Mouse (Mus musculus): ENCODE measurements around the gene Creb3l4. TPM values are rescaled to one million over a fixed set of nuclear protein-coding genes. Genes with fewer than 3 reads are reported as not detected.
"Not testable (repeated sequence)": the region's sequence is repeated elsewhere in the genome, so short reads cannot be mapped to it uniquely, and the experiment has no call there.

Gene Creb3l4
- polyA plus RNA-seq, 1 experiment: 2.0 TPM

DNA sequence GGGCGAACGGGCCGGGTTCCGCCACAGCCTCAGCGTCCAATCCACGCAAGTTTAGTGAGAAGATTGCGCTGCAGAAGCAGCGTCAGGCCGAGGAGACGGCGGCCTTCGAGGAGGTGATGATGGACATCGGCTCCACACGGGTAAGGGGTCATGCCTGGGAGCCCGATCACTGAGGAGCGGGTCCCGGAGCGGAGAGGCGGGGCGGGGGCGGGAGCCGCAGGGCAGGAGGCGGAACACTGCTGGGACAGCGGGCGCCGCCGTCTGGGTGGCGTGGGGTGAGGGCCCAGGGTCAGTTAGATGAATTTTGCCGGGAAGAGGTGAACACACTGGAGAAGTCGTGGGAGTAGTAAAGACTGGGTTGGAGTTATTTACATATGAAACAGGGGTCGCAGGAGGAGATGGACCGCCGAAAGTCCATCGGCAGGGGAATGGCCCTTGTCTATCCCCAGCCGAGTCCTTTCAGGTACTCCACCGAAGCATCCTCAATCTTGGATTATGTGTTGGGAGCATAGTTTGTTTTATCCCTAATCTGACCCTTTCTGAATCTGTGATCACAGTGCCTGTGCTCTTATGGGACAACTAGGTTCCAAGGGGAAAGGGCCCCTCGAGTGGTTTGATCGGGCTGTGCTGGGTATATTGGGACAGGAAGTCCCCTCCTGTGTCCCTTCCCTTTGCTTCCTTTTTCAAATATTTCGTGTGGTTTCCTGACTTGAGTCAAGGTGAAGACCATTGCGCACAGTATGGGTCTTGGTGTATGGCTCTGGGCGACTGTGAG, 11.3 kb upstream of the Creb3l4 start:
- no peak for DNase-seq
- WGBS: 1% methylated on average over 40 of the region's 41 CpGs
- Histone ChIP-seq H3K4me1 (ENCODE audit: control insufficient read depth, insufficient read depth, low read length) (peaks cover 4% of the 10 kb centered on the region), H3K4me3 (replicated peaks; ENCODE audit: extremely low read depth, low read depth, low read length) (peak overlapping the region; percentile 91)
- TF ChIP-seq POLR2A (IDR thresholded peaks at IDR 0.05; ENCODE audit: borderline replicate concordance, extremely low read depth, low read depth, low read length) (no peak), CTCF (IDR thresholded peaks at IDR 0.05; ENCODE audit: insufficient read depth, low read length) (no peak)

- Histone ChIP-seq H3K4me1 (ENCODE audit: control insufficient read depth, insufficient read depth, low read length) (peaks cover 6% of the 10 kb centered on the region), H3K4me3 (replicated peaks; ENCODE audit: extremely low read depth, low read depth, low read length) (peak within 1 kb of the TSS; percentile 91)
- DNase-seq: peak; percentile 87
- WGBS: under 1% methylated on average over 40 of the region's 40 CpGs
- TF ChIP-seq POLR2A (IDR thresholded peaks at IDR 0.05; ENCODE audit: borderline replicate concordance, extremely low read depth, low read depth, low read length) (peak; percentile 29; the same call in 1 of the 2 replicates), CTCF (IDR thresholded peaks at IDR 0.05; ENCODE audit: insufficient read depth, low read length) (no peak)
Observed at GRCm38 (mm10) chr3:90253653-90254418, 10.5 kb upstream of the Creb3l4 start, which contains the start of gene Crtc2. Gene Crtc2, plus strand, starts transcription at chr3:90254163.

GRCm38 (mm10) chr3:90253174-90253573, 9.9 kb upstream of the Creb3l4 start:
- H3K4me3 ChIP-seq (replicated peaks; ENCODE audit: extremely low read depth, low read depth, low read length); DNase-seq; H3K4me1 ChIP-seq (ENCODE audit: control insufficient read depth, insufficient read depth, low read length): not testable (repeated sequence)
- 56% methylated on average over 1 of the region's 1 CpGs for WGBS

GRCm38 (mm10) chr3:90252659-90253058, 9.3 kb upstream of the Creb3l4 start:
- DNase-seq; H3K4me1 ChIP-seq (ENCODE audit: control insufficient read depth, insufficient read depth, low read length); H3K4me3 ChIP-seq (replicated peaks; ENCODE audit: extremely low read depth, low read depth, low read length): not testable (repeated sequence)
- WGBS: 80% methylated on average over 2 of the region's 2 CpGs

DNA sequence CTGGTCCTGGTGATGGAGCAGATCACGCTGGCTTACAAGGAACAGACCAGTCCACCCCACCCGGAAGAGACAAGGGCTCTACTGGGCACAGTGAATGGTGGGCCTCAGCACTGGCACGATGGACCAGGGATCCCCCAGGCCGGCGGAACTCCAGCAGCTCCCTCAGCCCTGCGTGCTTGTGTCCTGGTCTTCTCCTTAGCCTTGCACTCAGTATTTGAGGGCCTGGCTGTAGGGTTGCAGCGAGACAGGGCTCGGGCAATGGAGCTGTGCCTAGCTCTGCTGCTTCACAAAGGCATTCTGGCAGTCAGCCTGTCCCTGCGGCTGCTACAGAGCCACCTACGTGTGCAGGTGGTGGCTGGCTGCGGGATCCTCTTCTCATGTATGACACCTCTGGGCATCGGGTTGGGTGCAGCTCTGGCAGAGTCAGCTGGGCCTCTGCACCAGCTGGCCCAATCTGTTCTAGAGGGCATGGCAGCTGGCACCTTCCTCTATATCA, 8.5 kb upstream of the Creb3l4 start:
- 96% methylated on average over 11 of the region's 12 CpGs for WGBS
- DNase-seq; H3K4me3 ChIP-seq (replicated peaks; ENCODE audit: extremely low read depth, low read depth, low read length); H3K4me1 ChIP-seq (ENCODE audit: control insufficient read depth, insufficient read depth, low read length): not testable (repeated sequence)

- DNase-seq: no peak
- Histone ChIP-seq H3K4me3 (replicated peaks; ENCODE audit: extremely low read depth, low read depth, low read length) (no peak overlapping the region), H3K4me1 (ENCODE audit: control insufficient read depth, insufficient read depth, low read length) (peaks cover 8% of the 10 kb centered on the region)
- WGBS: 72% methylated on average over 6 of the region's 6 CpGs
- no peak for TF ChIP-seq CTCF (IDR thresholded peaks at IDR 0.05; ENCODE audit: insufficient read depth, low read length)
- TF ChIP-seq POLR2A (IDR thresholded peaks at IDR 0.05; ENCODE audit: borderline replicate concordance, extremely low read depth, low read depth, low read length): no peak
Observed at GRCm38 (mm10) chr3:90250791-90251190, 7.5 kb upstream of the Creb3l4 start.

DNA sequence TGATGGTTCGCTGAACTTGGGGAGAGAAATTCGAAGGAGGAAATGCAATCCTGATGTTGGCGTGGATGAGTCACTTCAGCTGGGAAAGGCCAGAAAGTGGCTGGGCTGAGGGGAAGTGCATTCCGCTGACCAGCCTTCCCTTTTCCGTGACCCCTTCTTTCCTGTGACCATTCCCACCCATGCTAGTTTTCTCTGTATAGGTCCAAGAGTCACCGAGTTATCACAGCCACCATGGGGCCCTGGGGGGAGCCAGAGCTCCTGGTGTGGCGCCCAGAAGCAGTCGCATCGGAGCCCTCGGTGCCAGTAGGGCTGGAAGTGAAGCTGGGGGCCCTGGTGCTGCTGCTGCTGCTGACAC, 5.4 kb upstream of the Creb3l4 start:
- no peak for DNase-seq
- 1% methylated on average over 10 of the region's 10 CpGs for WGBS
- Histone ChIP-seq H3K4me3 (replicated peaks; ENCODE audit: extremely low read depth, low read depth, low read length) (peak overlapping the region; percentile 92), H3K4me1 (ENCODE audit: control insufficient read depth, insufficient read depth, low read length) (peaks cover 4% of the 10 kb centered on the region; the same call in 1 of the 2 replicates)
- TF ChIP-seq CTCF (IDR thresholded peaks at IDR 0.05; ENCODE audit: insufficient read depth, low read length) (no peak), POLR2A (IDR thresholded peaks at IDR 0.05; ENCODE audit: borderline replicate concordance, extremely low read depth, low read depth, low read length) (no peak)

DNA sequence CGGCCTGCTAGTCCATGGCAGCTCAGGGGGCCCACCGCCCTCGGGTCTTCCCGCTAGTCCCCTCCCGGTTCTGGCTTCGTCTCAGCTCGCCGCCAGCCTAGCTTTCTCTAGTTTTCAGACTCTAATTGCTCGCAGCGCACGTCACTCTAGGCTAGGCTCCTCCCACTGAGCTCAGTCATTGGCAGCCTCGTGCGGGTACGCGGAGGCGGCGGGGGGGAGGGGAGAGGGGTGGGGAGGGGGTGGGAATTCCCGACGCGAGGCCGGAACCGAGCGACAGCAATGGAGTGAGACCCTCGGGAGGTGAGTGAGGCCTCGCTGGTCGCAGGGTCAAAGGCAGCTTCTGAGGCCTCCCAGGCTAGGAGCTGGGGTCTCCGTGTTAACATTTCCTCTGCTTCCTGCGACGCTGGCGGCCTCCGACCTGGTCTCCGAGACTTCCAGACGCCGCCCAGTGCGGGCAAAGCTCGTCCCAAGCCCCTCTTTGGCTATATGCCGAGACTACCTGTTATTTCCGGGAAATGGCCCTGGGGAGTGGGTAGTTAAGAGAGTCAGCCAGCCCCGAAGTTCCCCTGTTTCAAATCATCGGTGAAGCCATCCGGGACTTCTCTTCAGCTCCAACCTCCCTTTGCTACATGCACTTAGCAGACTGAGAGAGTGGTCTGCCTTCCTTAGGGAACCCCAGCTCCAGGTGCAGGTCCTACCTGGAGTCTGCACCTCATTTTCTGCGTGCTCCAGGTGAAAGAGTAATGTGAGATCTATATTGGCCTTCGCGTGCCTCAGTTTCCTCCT, 4.8 kb upstream of the Creb3l4 start, which contains the start of gene Slc39a1:
Slc39a1 (plus strand) TSS at position 213 of the 786 bp plus-strand sequence.
- DNase-seq: peak; percentile 91
- WGBS: under 1% methylated on average over 44 of the region's 44 CpGs
- TF ChIP-seq POLR2A (IDR thresholded peaks at IDR 0.05; ENCODE audit: borderline replicate concordance, extremely low read depth, low read depth, low read length): peak; percentile 53; the same call in 1 of the 2 replicates
- no peak for TF ChIP-seq CTCF (IDR thresholded peaks at IDR 0.05; ENCODE audit: insufficient read depth, low read length)
- Histone ChIP-seq H3K4me3 (replicated peaks; ENCODE audit: extremely low read depth, low read depth, low read length) (peak within 1 kb of the TSS; percentile 92), H3K4me1 (ENCODE audit: control insufficient read depth, insufficient read depth, low read length) (peaks cover 4% of the 10 kb centered on the region)

GRCm38 (mm10) chr3:90247630-90247959, 4.3 kb upstream of the Creb3l4 start:
- no peak for TF ChIP-seq CTCF (IDR thresholded peaks at IDR 0.05; ENCODE audit: insufficient read depth, low read length)
- no peak for TF ChIP-seq POLR2A (IDR thresholded peaks at IDR 0.05; ENCODE audit: borderline replicate concordance, extremely low read depth, low read depth, low read length)
- DNase-seq: no peak
- WGBS: 3% methylated on average over 3 of the region's 3 CpGs
- H3K4me3 ChIP-seq (replicated peaks; ENCODE audit: extremely low read depth, low read depth, low read length): peak overlapping the region; percentile 72
- peaks cover 6% of the 10 kb centered on the region for H3K4me1 ChIP-seq (ENCODE audit: control insufficient read depth, insufficient read depth, low read length)

Data from lung, adult 2 months (tissue).